Mouse (Mus musculus): ENCODE results near the gene Aph1c. TPM values are rescaled to one million over a fixed set of nuclear protein-coding genes. Genes with fewer than 3 reads are reported as not detected.
"Not testable (repeated sequence)": the region's sequence is repeated elsewhere in the genome, so short reads cannot be mapped to it uniquely, and the experiment has no call there.

Aph1c gene
- polyA plus RNA-seq, 1 experiment from 2014 or later = 4.0 TPM

DNA sequence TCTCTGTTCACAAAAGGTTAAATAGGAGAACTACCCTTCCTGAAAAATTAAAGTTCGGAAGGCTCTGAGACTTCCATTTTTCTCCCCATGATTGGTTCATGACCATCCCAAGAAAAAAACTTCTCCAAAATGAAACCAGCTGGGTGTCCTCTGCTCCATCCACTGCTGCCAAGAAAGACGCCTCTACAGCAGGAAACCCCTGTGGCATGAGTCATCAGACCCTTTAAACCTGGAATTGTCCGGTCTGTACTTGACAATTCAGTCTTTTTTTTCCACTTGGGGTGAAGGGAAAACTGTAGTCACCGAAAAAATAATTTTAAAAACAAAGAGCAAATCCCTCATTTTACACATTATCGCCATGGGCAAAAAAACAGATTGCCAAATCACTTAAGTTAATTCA, 42.1 kb upstream of the Aph1c start:
- H3K36me3 ChIP-seq (ENCODE audit: insufficient read depth) = no peaks in the 10 kb centered on the region
- WGBS = 54% methylated on average over 5 of the region's 5 CpGs
- no peak overlapping the region; the same call in 1 of the 2 replicates for H3K27ac ChIP-seq (ENCODE audit: low read depth)
- no peaks in the 10 kb centered on the region for H3K9me3 ChIP-seq (ENCODE audit: low read depth, low read length)
- no peaks in the 10 kb centered on the region for H3K27me3 ChIP-seq (ENCODE audit: insufficient read depth, low read length)
- H3K9ac ChIP-seq = no peak overlapping the region
- no peak overlapping the region for H3K4me3 ChIP-seq (ENCODE audit: low read depth, low read length)
- ATAC-seq (ENCODE audit: insufficient read depth) (peak; percentile 62; the same call in 1 of the 2 replicates), DNase-seq (peak; percentile 78)
- no peak for TF ChIP-seq CTCF (IDR thresholded peaks at IDR 0.05; ENCODE audit: low read depth)
- no peak overlapping the region for H3K4me2 ChIP-seq
- no peaks in the 10 kb centered on the region; the same call in 1 of the 2 replicates for H3K4me1 ChIP-seq (ENCODE audit: insufficient read depth)

DNA sequence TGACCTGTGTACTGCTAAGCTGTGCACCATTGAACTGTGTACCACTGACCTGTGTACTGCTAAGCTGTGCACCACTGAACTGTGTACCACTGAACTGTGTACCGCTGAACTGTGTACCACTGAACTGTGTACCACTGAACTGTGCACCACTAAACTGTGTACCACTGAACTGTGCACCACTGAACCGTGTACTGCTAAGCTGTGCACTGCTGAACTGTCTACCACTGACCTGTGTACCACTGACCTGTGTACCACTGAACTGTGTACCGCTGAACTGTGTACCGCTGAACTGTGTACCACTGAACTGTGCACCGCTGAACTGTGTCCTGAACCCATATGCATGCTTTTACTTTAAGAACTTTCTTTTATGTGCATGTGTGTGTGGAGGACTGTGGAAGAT, 39.8 kb upstream of the Aph1c start:
- 95% methylated on average over 5 of the region's 5 CpGs for WGBS
- H3K9me3 ChIP-seq (ENCODE audit: low read depth, low read length) = no peaks in the 10 kb centered on the region
- no peaks in the 10 kb centered on the region for H3K36me3 ChIP-seq (ENCODE audit: insufficient read depth)
- H3K4me3 ChIP-seq (ENCODE audit: low read depth, low read length) = no peak overlapping the region
- no peak overlapping the region for H3K27ac ChIP-seq (ENCODE audit: low read depth)
- DNase-seq (no peak), ATAC-seq (ENCODE audit: insufficient read depth) (no peak)
- no peaks in the 10 kb centered on the region; the same call in 1 of the 2 replicates for H3K4me1 ChIP-seq (ENCODE audit: insufficient read depth)
- no peak overlapping the region for H3K9ac ChIP-seq
- H3K27me3 ChIP-seq (ENCODE audit: insufficient read depth, low read length) = no peaks in the 10 kb centered on the region
- TF ChIP-seq CTCF (IDR thresholded peaks at IDR 0.05; ENCODE audit: low read depth) = no peak
- no peak overlapping the region for H3K4me2 ChIP-seq

DNA sequence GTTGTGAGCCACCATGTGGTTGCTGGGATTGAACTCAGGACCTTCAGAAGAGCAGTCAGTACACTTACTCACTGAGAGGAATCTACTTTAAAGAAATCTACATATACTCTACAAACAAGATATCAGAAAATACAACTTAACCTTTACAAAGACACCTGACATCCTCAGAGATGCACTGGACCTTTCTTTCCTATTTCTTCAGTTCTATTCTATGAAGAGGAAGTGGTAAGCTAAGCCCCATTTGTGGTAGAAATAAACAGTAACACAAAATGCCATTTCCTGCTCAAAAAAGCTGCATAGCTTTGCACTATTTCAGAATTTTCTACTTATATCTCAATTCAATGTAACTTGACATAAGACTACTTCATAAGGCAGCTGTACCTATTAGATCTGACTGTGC, 39.0 kb upstream of the Aph1c start:
- Histone ChIP-seq H3K36me3 (ENCODE audit: insufficient read depth) (no peaks in the 10 kb centered on the region), H3K9ac (no peak overlapping the region), H3K27ac (ENCODE audit: low read depth) (no peak overlapping the region), H3K9me3 (ENCODE audit: low read depth, low read length) (no peaks in the 10 kb centered on the region), H3K4me1 (ENCODE audit: insufficient read depth) (no peaks in the 10 kb centered on the region; the same call in 1 of the 2 replicates), H3K4me2 (no peak overlapping the region), H3K4me3 (ENCODE audit: low read depth, low read length) (no peak overlapping the region), H3K27me3 (ENCODE audit: insufficient read depth, low read length) (no peaks in the 10 kb centered on the region)
- no peak for DNase-seq
- no peak for TF ChIP-seq CTCF (IDR thresholded peaks at IDR 0.05; ENCODE audit: low read depth)
- ATAC-seq (ENCODE audit: insufficient read depth) = no peak

DNA sequence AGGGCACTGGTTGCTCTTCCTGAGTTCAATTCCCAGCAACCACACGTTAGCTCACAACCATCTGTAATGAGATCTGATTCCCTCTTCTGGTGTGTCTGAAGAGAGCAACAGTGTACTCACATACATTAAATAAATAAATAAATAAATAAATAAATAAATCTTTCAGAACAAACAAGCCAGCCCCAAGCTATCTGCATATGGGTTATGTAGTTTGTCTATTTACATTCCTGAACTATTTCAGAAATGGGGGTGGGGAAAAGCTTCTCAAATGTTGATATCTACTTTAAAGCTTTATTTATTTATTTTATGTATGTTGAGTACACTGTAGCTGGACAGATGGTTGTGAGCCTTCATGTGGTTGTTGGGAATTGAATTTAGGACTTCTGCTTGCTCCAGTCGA, 38.5 kb upstream of the Aph1c start:
- ATAC-seq (ENCODE audit: insufficient read depth); H3K4me1 ChIP-seq (ENCODE audit: insufficient read depth); H3K4me3 ChIP-seq (ENCODE audit: low read depth, low read length); H3K9ac ChIP-seq; H3K9me3 ChIP-seq (ENCODE audit: low read depth, low read length); H3K36me3 ChIP-seq (ENCODE audit: insufficient read depth); H3K27me3 ChIP-seq (ENCODE audit: insufficient read depth, low read length); H3K4me2 ChIP-seq: not testable (repeated sequence)
- peak overlapping the region; percentile 73; the same call in 1 of the 2 replicates for H3K27ac ChIP-seq (ENCODE audit: low read depth)
- peak; percentile 54 for DNase-seq
- 58% methylated on average over 2 of the region's 2 CpGs for WGBS

DNA sequence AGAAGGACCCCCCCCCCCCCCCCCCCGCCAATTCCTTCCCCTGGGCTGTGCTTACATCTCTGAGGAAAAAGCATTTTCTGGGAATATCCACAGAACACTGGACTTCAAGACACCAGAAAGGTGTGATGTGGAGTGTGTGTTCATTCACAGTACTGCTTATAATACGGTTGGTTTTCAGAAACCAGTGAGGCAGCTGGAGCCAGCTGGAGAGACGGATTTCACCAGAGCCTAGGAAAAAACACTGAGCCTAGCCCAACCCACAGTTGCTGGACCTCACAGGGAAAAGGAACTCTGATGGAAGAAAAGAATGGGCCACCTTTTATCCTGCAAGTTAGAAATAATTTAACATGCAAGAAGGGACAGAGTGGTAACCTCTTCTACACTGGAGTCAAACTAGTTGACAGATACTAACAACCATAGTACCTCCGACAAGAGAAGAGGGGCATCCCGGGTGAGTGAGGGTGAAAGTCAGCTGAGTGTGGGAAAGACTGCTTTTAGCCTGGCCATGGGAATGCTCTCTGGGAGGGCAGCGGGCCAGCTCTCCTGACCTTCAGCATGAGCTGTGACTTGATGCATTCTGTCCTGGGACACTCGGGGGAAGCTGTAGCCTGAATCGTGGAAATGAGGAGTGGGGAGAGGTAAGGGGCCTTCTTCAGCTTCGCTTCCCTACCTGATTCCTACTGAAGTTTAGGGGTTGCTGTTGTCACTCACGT, 37.6 kb upstream of the Aph1c start:
- DNase-seq (peak; percentile 89), ATAC-seq (ENCODE audit: insufficient read depth) (peak; percentile 76)
- H3K9me3 ChIP-seq (ENCODE audit: low read depth, low read length) = no peaks in the 10 kb centered on the region
- 46% methylated on average over 9 of the region's 10 CpGs for WGBS
- no peaks in the 10 kb centered on the region for H3K36me3 ChIP-seq (ENCODE audit: insufficient read depth)
- H3K27me3 ChIP-seq (ENCODE audit: insufficient read depth, low read length) = no peaks in the 10 kb centered on the region
- no peak overlapping the region for H3K4me2 ChIP-seq
- H3K4me1 ChIP-seq (ENCODE audit: insufficient read depth) = no peaks in the 10 kb centered on the region; the same call in 1 of the 2 replicates
- no peak for TF ChIP-seq CTCF (IDR thresholded peaks at IDR 0.05; ENCODE audit: low read depth)
- H3K9ac ChIP-seq = no peak overlapping the region
- H3K4me3 ChIP-seq (ENCODE audit: low read depth, low read length) = no peak overlapping the region
- peak overlapping the region; percentile 73; the same call in 1 of the 2 replicates for H3K27ac ChIP-seq (ENCODE audit: low read depth)

DNA sequence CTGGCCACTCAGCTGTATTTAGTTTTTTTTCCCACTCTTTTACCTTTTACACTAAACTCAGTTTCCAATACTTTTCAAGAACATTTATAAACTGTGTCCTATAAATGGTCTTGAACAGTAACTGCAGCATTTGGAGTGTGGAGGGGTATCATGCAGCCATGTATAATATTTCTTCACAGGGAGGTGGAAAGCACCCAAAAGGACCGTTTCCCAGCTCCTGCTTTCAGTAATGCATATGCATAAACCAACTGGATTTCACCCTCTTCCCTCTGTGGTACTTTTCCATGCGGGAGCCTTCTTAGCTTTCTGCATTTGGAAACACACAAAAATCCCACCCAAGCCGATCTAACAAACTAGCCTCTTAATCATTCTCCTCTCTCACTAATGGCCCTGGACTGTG, 30.2 kb upstream of the Aph1c start:
- no peaks in the 10 kb centered on the region for H3K9me3 ChIP-seq (ENCODE audit: low read depth, low read length)
- no peak overlapping the region for H3K9ac ChIP-seq
- no peaks in the 10 kb centered on the region for H3K4me1 ChIP-seq (ENCODE audit: insufficient read depth)
- no peak for ATAC-seq (ENCODE audit: insufficient read depth)
- H3K27ac ChIP-seq (ENCODE audit: low read depth) = no peak overlapping the region
- H3K4me3 ChIP-seq (ENCODE audit: low read depth, low read length) = no peak overlapping the region
- 65% methylated on average over 3 of the region's 3 CpGs for WGBS
- no peak overlapping the region for H3K4me2 ChIP-seq
- H3K27me3 ChIP-seq (ENCODE audit: insufficient read depth, low read length) = no peaks in the 10 kb centered on the region
- peaks cover 11% of the 10 kb centered on the region; the same call in 1 of the 2 replicates for H3K36me3 ChIP-seq (ENCODE audit: insufficient read depth)
- TF ChIP-seq CTCF (IDR thresholded peaks at IDR 0.05; ENCODE audit: low read depth) = no peak
- no peak for DNase-seq

DNA sequence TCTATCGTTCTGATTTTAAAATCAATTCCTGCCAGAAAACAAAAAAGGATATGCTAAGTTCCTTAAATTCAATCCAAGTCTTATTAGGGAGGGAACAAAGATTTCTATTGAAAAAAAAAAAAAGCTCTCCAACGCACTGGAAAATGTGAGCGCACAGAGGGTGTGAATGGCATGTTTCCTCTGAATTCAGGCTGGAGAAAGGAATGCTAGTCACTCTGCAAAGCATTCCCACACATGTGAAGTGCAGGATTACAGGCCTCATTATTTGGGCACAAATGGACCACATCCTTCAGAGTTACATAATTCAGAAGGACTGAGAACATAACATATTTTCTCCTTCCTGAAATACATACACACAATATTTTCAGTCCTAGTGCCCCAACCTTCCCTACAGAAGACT, 28.9 kb upstream of the Aph1c start:
- Histone ChIP-seq H3K27me3 (ENCODE audit: insufficient read depth, low read length) (no peaks in the 10 kb centered on the region), H3K9ac (no peak overlapping the region), H3K9me3 (ENCODE audit: low read depth, low read length) (no peaks in the 10 kb centered on the region), H3K4me2 (no peak overlapping the region), H3K27ac (ENCODE audit: low read depth) (peak overlapping the region; percentile 15; the same call in 1 of the 2 replicates), H3K4me3 (ENCODE audit: low read depth, low read length) (no peak overlapping the region), H3K36me3 (ENCODE audit: insufficient read depth) (peaks cover 23% of the 10 kb centered on the region), H3K4me1 (ENCODE audit: insufficient read depth) (no peaks in the 10 kb centered on the region)
- WGBS = 58% methylated on average over 3 of the region's 3 CpGs
- DNase-seq (peak; percentile 38), ATAC-seq (ENCODE audit: insufficient read depth) (no peak)
- no peak for TF ChIP-seq CTCF (IDR thresholded peaks at IDR 0.05; ENCODE audit: low read depth)
